Mouse (Mus musculus): ENCODE measurements at regions not wholly inside any gene's neighbourhood (a gene's known extent, or its start where the extent isn't known, plus 50 kb on each side); places are given as distances from the start of the nearest gene placed in this dataset.
A peak's percentile ranks its signal among the peaks of the same experiment; 100 is the strongest.

GRCm38 (mm10) chr10:57183560-57183959 lies 302.6 kb upstream of the Hsf2 start:
- 27% methylated on average over 1 of the region's 1 CpGs for WGBS
- H3K36me3 ChIP-seq (replicated peaks; ENCODE audit: control insufficient read depth, insufficient read depth, low read length), result no peaks in the 10 kb centered on the region

GRCm38 (mm10) chr10:57210701-57211100 lies 275.5 kb upstream of the Hsf2 start:
- H3K27ac ChIP-seq (ENCODE audit: low read depth), result no peak overlapping the region
- no peak overlapping the region for H3K4me3 ChIP-seq (ENCODE audit: low read depth, low read length)
- TF ChIP-seq EP300 (IDR thresholded peaks at IDR 0.05; ENCODE audit: low read depth) (no peak), CTCF (IDR thresholded peaks at IDR 0.05; ENCODE audit: low read depth) (no peak)
- no peak overlapping the region for H3K9ac ChIP-seq (replicated peaks; ENCODE audit: low read depth, low read length)
- no peaks in the 10 kb centered on the region for H3K36me3 ChIP-seq (replicated peaks; ENCODE audit: control insufficient read depth, insufficient read depth, low read length)
- H3K4me1 ChIP-seq (ENCODE audit: control insufficient read depth, insufficient read depth), result no peaks in the 10 kb centered on the region
- no peak for ATAC-seq (ENCODE audit: insufficient read depth, low read depth)
- DNase-seq (ENCODE audit: low spot score), result no peak
- no peaks in the 10 kb centered on the region for H3K9me3 ChIP-seq (replicated peaks; ENCODE audit: control insufficient read depth, low read length)
- no peak overlapping the region for H3K4me2 ChIP-seq (ENCODE audit: low read depth, low read length)
- H3K27me3 ChIP-seq (ENCODE audit: control insufficient read depth, insufficient read depth, low read length), result no peaks in the 10 kb centered on the region

More at GRCm38 (mm10) chr10:57183560-57183959, 302.6 kb upstream of the Hsf2 start:
- DNase-seq (ENCODE audit: low spot score) (peak; percentile 74), ATAC-seq (ENCODE audit: insufficient read depth, low read depth) (0 out of 2 replicates have a peak, but pooled peaks have one; percentile 14)
- no peak overlapping the region for H3K27ac ChIP-seq (ENCODE audit: low read depth)
- no peaks in the 10 kb centered on the region for H3K9me3 ChIP-seq (replicated peaks; ENCODE audit: control insufficient read depth, low read length)
- no peak for TF ChIP-seq EP300 (IDR thresholded peaks at IDR 0.05; ENCODE audit: low read depth)
- peak; percentile 74 for TF ChIP-seq CTCF (IDR thresholded peaks at IDR 0.05; ENCODE audit: low read depth)
- H3K4me1 ChIP-seq (ENCODE audit: control insufficient read depth, insufficient read depth), result no peaks in the 10 kb centered on the region
- no peak overlapping the region for H3K4me2 ChIP-seq (ENCODE audit: low read depth, low read length)
- no peaks in the 10 kb centered on the region for H3K27me3 ChIP-seq (ENCODE audit: control insufficient read depth, insufficient read depth, low read length)
- no peak overlapping the region for H3K4me3 ChIP-seq (ENCODE audit: low read depth, low read length)
- H3K9ac ChIP-seq (replicated peaks; ENCODE audit: low read depth, low read length), result no peak overlapping the region

DNA sequence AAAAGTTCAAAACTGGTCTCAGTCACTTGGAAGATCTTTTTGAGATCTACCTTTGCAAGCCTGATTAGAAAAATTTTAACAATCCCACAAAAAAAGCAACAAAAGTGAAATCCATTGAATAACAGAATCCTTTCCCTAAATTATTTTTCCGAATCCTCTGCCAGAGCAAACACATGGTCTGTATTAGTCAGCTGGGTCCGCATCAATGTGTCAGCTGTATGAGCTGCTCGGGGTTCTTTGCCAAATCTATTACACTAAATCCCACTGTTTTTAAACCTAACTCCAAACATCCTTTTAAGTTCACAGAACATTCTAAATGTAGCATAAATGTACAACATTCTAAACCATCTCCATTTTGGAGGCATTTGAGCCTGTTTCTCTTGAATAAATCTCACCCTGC lies 255.1 kb upstream of the Hsf2 start:
- WGBS, result 66% methylated on average over 3 of the region's 3 CpGs
- TF ChIP-seq EP300 (IDR thresholded peaks at IDR 0.05; ENCODE audit: low read depth), result no peak
- TF ChIP-seq CTCF (IDR thresholded peaks at IDR 0.05; ENCODE audit: low read depth), result no peak
- Histone ChIP-seq H3K9ac (replicated peaks; ENCODE audit: low read depth, low read length) (no peak overlapping the region), H3K36me3 (replicated peaks; ENCODE audit: control insufficient read depth, insufficient read depth, low read length) (no peaks in the 10 kb centered on the region), H3K4me3 (ENCODE audit: low read depth, low read length) (no peak overlapping the region), H3K9me3 (replicated peaks; ENCODE audit: control insufficient read depth, low read length) (no peaks in the 10 kb centered on the region), H3K27me3 (ENCODE audit: control insufficient read depth, insufficient read depth, low read length) (no peaks in the 10 kb centered on the region), H3K4me2 (ENCODE audit: low read depth, low read length) (no peak overlapping the region), H3K4me1 (ENCODE audit: control insufficient read depth, insufficient read depth) (no peaks in the 10 kb centered on the region), H3K27ac (ENCODE audit: low read depth) (no peak overlapping the region)
- ATAC-seq (ENCODE audit: insufficient read depth, low read depth) (no peak), DNase-seq (ENCODE audit: low spot score) (peak; percentile 7)

- H3K27ac ChIP-seq (ENCODE audit: low read depth), result no peak overlapping the region
- no peak overlapping the region for H3K9ac ChIP-seq (replicated peaks; ENCODE audit: low read depth, low read length)
- WGBS, result 34% methylated on average over 1 of the region's 1 CpGs
- ATAC-seq (ENCODE audit: insufficient read depth, low read depth) (no peak), DNase-seq (ENCODE audit: low spot score) (no peak)
- no peak overlapping the region for H3K4me3 ChIP-seq (ENCODE audit: low read depth, low read length)
- no peak overlapping the region for H3K4me2 ChIP-seq (ENCODE audit: low read depth, low read length)
- no peaks in the 10 kb centered on the region for H3K9me3 ChIP-seq (replicated peaks; ENCODE audit: control insufficient read depth, low read length)
- H3K36me3 ChIP-seq (replicated peaks; ENCODE audit: control insufficient read depth, insufficient read depth, low read length), result no peaks in the 10 kb centered on the region
- H3K27me3 ChIP-seq (ENCODE audit: control insufficient read depth, insufficient read depth, low read length), result no peaks in the 10 kb centered on the region
- no peak for TF ChIP-seq CTCF (IDR thresholded peaks at IDR 0.05; ENCODE audit: low read depth)
- no peak for TF ChIP-seq EP300 (IDR thresholded peaks at IDR 0.05; ENCODE audit: low read depth)
- H3K4me1 ChIP-seq (ENCODE audit: control insufficient read depth, insufficient read depth), result no peaks in the 10 kb centered on the region
Observed at GRCm38 (mm10) chr10:57281220-57281619, 205.0 kb upstream of the Hsf2 start.

DNA sequence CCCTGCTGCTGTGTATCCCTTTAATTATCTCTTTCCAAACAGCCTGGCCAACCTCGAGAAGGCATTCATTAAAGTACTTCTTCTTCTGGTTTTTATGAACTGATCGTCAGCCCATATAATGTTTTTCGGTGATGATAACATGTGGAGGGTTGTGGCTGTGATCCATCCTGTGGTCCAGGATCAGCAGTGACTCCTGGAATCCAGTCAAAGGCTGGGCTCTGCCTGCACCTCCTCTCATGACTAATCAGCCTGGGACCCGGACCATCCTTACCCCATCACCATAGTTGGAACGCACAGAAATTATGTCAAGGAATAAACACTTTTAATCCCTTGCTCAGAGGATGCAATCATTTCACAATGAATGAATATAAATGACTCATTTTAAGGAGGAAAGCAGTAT lies 203.3 kb upstream of the Hsf2 start:
- Histone ChIP-seq H3K27me3 (ENCODE audit: control insufficient read depth, insufficient read depth, low read length) (no peaks in the 10 kb centered on the region), H3K4me1 (ENCODE audit: control insufficient read depth, insufficient read depth) (no peaks in the 10 kb centered on the region), H3K36me3 (replicated peaks; ENCODE audit: control insufficient read depth, insufficient read depth, low read length) (no peaks in the 10 kb centered on the region), H3K9ac (replicated peaks; ENCODE audit: low read depth, low read length) (no peak overlapping the region), H3K9me3 (replicated peaks; ENCODE audit: control insufficient read depth, low read length) (no peaks in the 10 kb centered on the region), H3K4me2 (ENCODE audit: low read depth, low read length) (no peak overlapping the region), H3K4me3 (ENCODE audit: low read depth, low read length) (no peak overlapping the region), H3K27ac (ENCODE audit: low read depth) (no peak overlapping the region)
- WGBS, result 70% methylated on average over 5 of the region's 5 CpGs
- no peak for ATAC-seq (ENCODE audit: insufficient read depth, low read depth)
- no peak for DNase-seq (ENCODE audit: low spot score)
- TF ChIP-seq EP300 (IDR thresholded peaks at IDR 0.05; ENCODE audit: low read depth) (no peak), CTCF (IDR thresholded peaks at IDR 0.05; ENCODE audit: low read depth) (no peak)

DNA sequence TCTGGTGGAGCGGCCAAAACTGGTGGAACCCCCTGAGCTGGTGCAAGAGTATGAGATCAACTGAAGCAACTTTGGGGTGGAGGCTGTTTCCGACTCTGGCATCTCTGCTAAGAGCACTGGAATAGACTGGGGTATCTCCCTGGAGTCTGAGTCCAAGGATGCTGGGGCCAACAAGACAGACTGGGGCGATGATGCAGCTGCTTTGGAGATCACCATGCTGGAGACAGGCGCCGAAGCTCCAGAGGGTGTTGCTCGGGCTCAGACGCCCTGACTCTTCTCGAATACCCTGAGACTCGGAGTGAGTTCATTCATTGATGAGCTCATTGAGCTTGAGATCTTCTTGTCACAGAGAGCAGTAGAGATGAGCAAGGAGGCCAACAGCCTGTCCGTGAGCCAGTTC lies 194.6 kb upstream of the Hsf2 start:
- H3K36me3 ChIP-seq (replicated peaks; ENCODE audit: control insufficient read depth, insufficient read depth, low read length), result no peaks in the 10 kb centered on the region
- TF ChIP-seq EP300 (IDR thresholded peaks at IDR 0.05; ENCODE audit: low read depth) (no peak), CTCF (IDR thresholded peaks at IDR 0.05; ENCODE audit: low read depth) (no peak)
- no peaks in the 10 kb centered on the region for H3K27me3 ChIP-seq (ENCODE audit: control insufficient read depth, insufficient read depth, low read length)
- ATAC-seq (ENCODE audit: insufficient read depth, low read depth), result no peak
- H3K4me2 ChIP-seq (ENCODE audit: low read depth, low read length), result no peak overlapping the region
- no peaks in the 10 kb centered on the region for H3K9me3 ChIP-seq (replicated peaks; ENCODE audit: control insufficient read depth, low read length)
- H3K27ac ChIP-seq (ENCODE audit: low read depth), result no peak overlapping the region
- no peak for DNase-seq (ENCODE audit: low spot score)
- H3K9ac ChIP-seq (replicated peaks; ENCODE audit: low read depth, low read length), result no peak overlapping the region
- H3K4me3 ChIP-seq (ENCODE audit: low read depth, low read length), result no peak overlapping the region
- 87% methylated on average over 10 of the region's 10 CpGs for WGBS
- no peaks in the 10 kb centered on the region for H3K4me1 ChIP-seq (ENCODE audit: control insufficient read depth, insufficient read depth)
